8 mouse cellular contexts compared by ENCODE assay signal in the genomic region with DNA sequence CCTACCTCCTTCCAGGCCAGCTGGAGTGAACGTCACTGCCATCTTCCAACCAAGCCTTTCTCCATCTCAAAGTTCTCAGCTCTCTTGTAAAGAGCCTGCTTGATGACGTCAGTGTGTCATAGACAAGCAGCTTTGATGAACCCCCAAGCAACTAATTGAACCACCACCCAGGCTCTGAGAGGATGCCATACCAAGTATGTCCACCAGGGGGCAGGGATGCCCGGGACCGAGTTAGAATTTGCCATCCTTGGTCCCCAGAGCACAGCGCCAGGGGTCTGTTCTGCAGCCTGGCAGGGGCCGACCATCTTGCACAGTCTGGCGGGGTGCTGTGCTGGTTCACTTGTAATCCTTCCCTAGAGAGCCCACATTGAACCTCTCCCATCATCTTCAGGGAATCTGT. TPM values are rescaled to one million over a fixed set of nuclear protein-coding genes. Genes with fewer than 3 reads are reported as not detected.
DNase-seq lines count a peak whose midpoint lies in the region; ATAC-seq and TF ChIP-seq lines count a peak whose summit lies in the region.

No protein-coding gene starts in this region.

- H3K27ac ChIP-seq in hindbrain, embryonic 10.5 days, result no peak overlapping the region
- no peak overlapping the region for H3K27ac ChIP-seq in hindbrain, embryonic 16.5 days (ENCODE audit: low read depth, low read length)
- H3K27ac ChIP-seq in MEL (ENCODE audit: control insufficient read depth, low read depth, low read length), result no peak overlapping the region

- H3K36me3 ChIP-seq in hindbrain, embryonic 10.5 days, result no peaks in the 10 kb centered on the region
- no peaks in the 10 kb centered on the region for H3K36me3 ChIP-seq in hindbrain, embryonic 16.5 days (ENCODE audit: control insufficient read depth, insufficient read depth, low read length)
- H3K36me3 ChIP-seq in MEL (ENCODE audit: control insufficient read depth in 1 of 2, insufficient read depth in 2 of 2, low read length in 2 of 2), result peaks cover 0 to 2% of the 10 kb centered on the region in 2 experiments; a peak in 1 of 4 replicates

- no peak for ATAC-seq in hindbrain, embryonic 16.5 days
- ATAC-seq in megakaryocyte progenitor cell, adult 5-6 weeks (replicated peaks; ENCODE audit: poor library complexity), result peak; percentile 77

- H3K79me2 ChIP-seq in MEL (ENCODE audit: control insufficient read depth, insufficient read depth, low read length, poor library complexity), result no peaks in the 10 kb centered on the region

- H3K4me1 ChIP-seq in hindbrain, embryonic 10.5 days (replicated peaks), result peaks cover 38% of the 10 kb centered on the region
- H3K4me1 ChIP-seq in hindbrain, embryonic 16.5 days (ENCODE audit: control insufficient read depth, insufficient read depth, low read depth, low read length), result peaks cover 4% of the 10 kb centered on the region
- H3K4me1 ChIP-seq in MEL (ENCODE audit: control insufficient read depth in 1 of 2, insufficient read depth in 2 of 2, low read length in 2 of 2), result peaks cover 0 to 6% of the 10 kb centered on the region in 2 experiments; a peak in 3 of 4 replicates

- no peaks in the 10 kb centered on the region for H3K9me3 ChIP-seq in hindbrain, embryonic 10.5 days
- no peaks in the 10 kb centered on the region for H3K9me3 ChIP-seq in hindbrain, embryonic 16.5 days (ENCODE audit: control insufficient read depth, low read length)
- no peaks in the 10 kb centered on the region for H3K9me3 ChIP-seq in MEL (replicated peaks; ENCODE audit: insufficient read depth, low read length)

- no peak for TF ChIP-seq EP300 in MEL (IDR thresholded peaks at IDR 0.05; ENCODE audit: low read depth in 1 of 2, low read length in 2 of 2)

- H3K27me3 ChIP-seq in hindbrain, embryonic 10.5 days (ENCODE audit: insufficient read depth, poor library complexity, severe bottlenecking), result peaks cover 12% of the 10 kb centered on the region
- 0 out of 2 replicates have a peak, but pooled peaks cover 2% of the 10 kb centered on the region for H3K27me3 ChIP-seq in hindbrain, embryonic 16.5 days (replicated peaks; ENCODE audit: control insufficient read depth, insufficient read depth, low read length)
- H3K27me3 ChIP-seq in MEL (ENCODE audit: control insufficient read depth in 1 of 2, insufficient read depth in 2 of 2, low read length in 2 of 2), result no peaks in the 10 kb centered on the region

- no peak for TF ChIP-seq POLR2A in MEL (IDR thresholded peaks at IDR 0.05; ENCODE audit: control insufficient read depth in 1 of 2, insufficient read depth in 1 of 2, low read depth in 1 of 2, low read length in 2 of 2, poor library complexity in 1 of 2)

- TF ChIP-seq RAD21 in MEL (IDR thresholded peaks at IDR 0.05; ENCODE audit: low read depth, low read length), result peak; percentile 56

- H3K4me3 ChIP-seq in hindbrain, embryonic 10.5 days, result no peak overlapping the region
- no peak overlapping the region for H3K4me3 ChIP-seq in hindbrain, embryonic 16.5 days (ENCODE audit: low read length)
- no peak overlapping the region for H3K4me3 ChIP-seq in MEL (ENCODE audit: control insufficient read depth in 1 of 2, insufficient read depth in 1 of 2, low read depth in 2 of 2, low read length in 2 of 2)

- DNase-seq in hindbrain, embryonic 10.5 days (ENCODE audit: low spot score), result peak; percentile 75
- peak; percentile 69 for DNase-seq in MEL (ENCODE audit: low read depth, low spot score)
- peak; percentile 66 for DNase-seq in cerebellum, adult 9-10 months
- peak; percentile 71 to 77 for DNase-seq in frontal cortex, postnatal 36 days (ENCODE audit: low spot score in 2 of 2)
- DNase-seq in layer of hippocampus, postnatal 14 days (ENCODE audit: low spot score in 2 of 2), result peak; percentile 66 to 73
- peak; percentile 55 to 85 for DNase-seq in spleen, postnatal 10 days (ENCODE audit: low spot score in 2 of 2)

- H3K4me2 ChIP-seq in hindbrain, embryonic 16.5 days (ENCODE audit: low read length), result no peak overlapping the region

- peak; percentile 80 to 94 (median 88) for TF ChIP-seq CTCF in MEL (IDR thresholded peaks at IDR 0.05 in 2 of 3, conservative IDR thresholded peaks at IDR 0.05 in 1 of 3; ENCODE audit: control insufficient read depth in 1 of 3, insufficient read depth in 1 of 3, low read depth in 2 of 3, low read length in 3 of 3, poor library complexity in 1 of 3, severe bottlenecking in 1 of 3)

- H3K9ac ChIP-seq in hindbrain, embryonic 16.5 days (ENCODE audit: low read depth, low read length), result no peak overlapping the region
- no peak overlapping the region for H3K9ac ChIP-seq in MEL (ENCODE audit: control insufficient read depth, low read depth, low read length, poor library complexity, severe bottlenecking)

- WGBS in hindbrain, embryonic 10.5 days, result 11% methylated on average over 7 of the region's 7 CpGs
- 14% methylated on average over 7 of the region's 7 CpGs for WGBS in hindbrain, embryonic 16.5 days

TF ChIP-seq in MEL, 35 proteins besides CTCF, POLR2A, EP300 and RAD21:
- TF ChIP-seq MYC (IDR thresholded peaks at IDR 0.05; ENCODE audit: low read depth, low read length), result no peak
- TF ChIP-seq SMC3 (IDR thresholded peaks at IDR 0.05; ENCODE audit: low read depth, low read length), result peak; percentile 76

RNA-seq across cellular contexts. Expression of a gene that starts 31.1 kb away (rescaled TPM):
- 6.2 and 8.1 TPM in 2 replicates for polyA plus RNA-seq in hindbrain, embryonic 10.5 days (2016; fragmentation: Nextera tagmentation; extraction: Ambion mirVana)
- 4.5 and 6.6 TPM in 2 replicates for polyA plus RNA-seq in hindbrain, embryonic 16.5 days (2015; fragmentation: Nextera tagmentation; extraction: Ambion mirVana)
- total RNA-seq in MEL (2012; rRNA removed), result 3.8 and 3.9 TPM in 2 replicates
- 1 to 10 TPM in 1 of 2 experiments, not detected in 1; 7.6 TPM for polyA plus RNA-seq in MEL (2012; ENCODE audit: insufficient read depth in 1 of 2, insufficient read length in 2 of 2, low read depth in 1 of 2, low replicate concordance in 2 of 2, missing spikeins in 1 of 2)
- total RNA-seq in layer of hippocampus, postnatal 14 days (2021), result 1 to 10 TPM; 3.4 to 5.3 TPM
- total RNA-seq in megakaryocyte progenitor cell, adult 5-6 weeks (2015), result 0.07 and 0.42 TPM in 2 replicates
- 0.25 and 0.78 TPM in 2 replicates for total RNA-seq in megakaryocyte progenitor cell, adult 5-6 weeks (2017)
